Mouse (Mus musculus) midbrain, postnatal 0 days (tissue): Measurements from ENCODE around the gene Ralgapa2. TPM values are rescaled to one million over a fixed set of nuclear protein-coding genes. Genes with fewer than 3 reads are reported as not detected.
A peak's percentile ranks its signal among the peaks of the same experiment; 100 is the strongest.

Experiments
- ATAC-seq: fragments of 200-750 bp; cut with Nextera tagmentation; 2 replicates; pipeline ENCODE4 v1.8.0; 2017; ENCODE audit warnings: moderate number of reproducible peaks, mild to moderate bottlenecking, moderate TSS enrichment, moderate library complexity; ENCODE audit not compliant: low FRiP score
- DNase-seq: peaks from one replicate; pipeline ENCODE4 v3.0.0-alpha.2; 2015; ENCODE audit warnings: low spot score
- H3K27ac ChIP-seq: fragments of 300-500 bp; sonication (generic); 2 replicates; pipeline ENCODE4 v1.5.1; 2014; ENCODE audit warnings: low read depth, mild to moderate bottlenecking, low read length, mixed read lengths
- H3K27me3 ChIP-seq: fragments of 300-500 bp; sonication (generic); 2 replicates; pipeline ENCODE4 v1.6.1; 2014; ENCODE audit warnings: low read length, control low read depth, mixed read lengths; ENCODE audit not compliant: insufficient read depth
- H3K36me3 ChIP-seq: fragments of 300-500 bp; sonication (generic); 2 replicates; pipeline ENCODE4 v1.6.1; 2014; ENCODE audit warnings: low read length, control low read depth, mixed read lengths; ENCODE audit not compliant: insufficient read depth
- H3K4me1 ChIP-seq: fragments of 300-500 bp; sonication (generic); 2 replicates; pipeline ENCODE4 v1.6.1; 2014; ENCODE audit warnings: mild to moderate bottlenecking, control low read depth, antibody characterized with exemption, low read length, mixed read lengths; ENCODE audit not compliant: insufficient read depth
- H3K4me2 ChIP-seq: fragments of 300-500 bp; sonication (generic); 2 replicates; pipeline ENCODE4 v1.6.1; 2014; ENCODE audit warnings: low read depth, mild to moderate bottlenecking, low read length, mixed read lengths; ENCODE audit not compliant: poor library complexity, severe bottlenecking
- H3K4me3 ChIP-seq: fragments of 300-500 bp; sonication (generic); 2 replicates; pipeline ENCODE4 v1.5.1; 2014; ENCODE audit warnings: low read depth, mild to moderate bottlenecking, low read length, moderate library complexity
- H3K9ac ChIP-seq: fragments of 300-500 bp; sonication (generic); replicated peaks from 2 replicates; pipeline ENCODE4 v1.6.1; 2014; ENCODE audit warnings: mild to moderate bottlenecking, low read length, moderate library complexity, mixed read lengths; ENCODE audit not compliant: poor library complexity, severe bottlenecking
- H3K9me3 ChIP-seq: fragments of 300-500 bp; sonication (generic); 2 replicates; pipeline ENCODE4 v1.6.1; 2016; ENCODE audit warnings: low read length, control low read depth
- CTCF ChIP-seq: IDR thresholded peaks from 2 replicates; pipeline ENCODE4 v1.5.1; 2016; ENCODE audit warnings: antibody characterized with exemption, mild to moderate bottlenecking
- WGBS: fragments of 180-500 bp; shearing (Covaris S2); extraction: QIAGEN DNeasy Blood & Tissue Kit; methylation state at CpG from one replicate; pipeline ENCODE4 v1.1.7; 2014; 5-methylcytosine and 5-hydroxymethylcytosine counted together
- polyA plus RNA-seq: library from polyadenylated mRNA; unstranded; fragments of >200 nt; fragmentation: Nextera tagmentation; extraction: Ambion mirVana; gene quantifications from 2 replicates; pipeline ENCODE4 v1.2.1, GENCODE M21; 2015
- total RNA-seq: library from RNA; depleted of rRNA; stranded (reverse); fragments of >200 nt; gene quantifications from 2 replicates; pipeline ENCODE4 v1.2.3, GENCODE M21; 2014

Ralgapa2 gene
- total and polyA plus RNA-seq, 2 experiments from 2014 or later: 8.5 to 26.5 TPM

DNA sequence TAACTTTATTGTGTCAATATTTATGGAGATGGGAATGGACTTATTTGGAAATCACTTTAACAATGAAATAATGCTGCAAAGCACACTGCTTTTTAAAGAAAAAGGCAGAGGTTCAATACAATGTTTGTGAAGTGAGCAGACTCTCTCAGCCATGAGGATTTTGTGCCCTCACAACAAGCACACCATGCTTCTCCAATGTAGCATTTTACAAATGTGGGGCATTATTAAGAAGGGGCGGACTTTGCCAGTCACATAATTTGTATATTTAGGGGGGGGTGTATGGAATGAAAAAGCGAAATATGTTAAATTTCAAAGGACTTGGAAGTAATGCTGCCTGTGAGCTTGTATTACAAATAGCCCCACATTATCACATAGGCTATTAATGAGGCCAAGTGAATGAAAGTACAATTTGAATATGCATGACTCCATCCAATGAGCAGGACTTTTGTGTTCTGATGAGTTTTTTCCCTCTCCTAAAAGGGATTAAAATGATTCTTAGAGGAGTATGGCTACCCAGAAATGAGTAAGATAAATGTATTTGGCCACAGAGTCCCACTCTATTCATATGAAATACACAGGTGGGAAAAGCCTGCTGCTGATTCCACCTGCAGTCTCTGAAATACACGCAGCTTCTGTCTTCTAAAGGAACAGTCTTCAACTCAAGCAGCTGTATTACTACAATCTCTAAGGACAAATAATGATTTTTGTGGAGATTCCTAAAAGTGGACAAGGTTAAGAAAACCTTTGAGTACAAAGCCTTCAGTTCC lies 187.8 kb downstream of the Ralgapa2 start:
- WGBS: 59% methylated on average over 3 of the region's 3 CpGs
- DNase-seq (no peak), ATAC-seq (no peak)
- Histone ChIP-seq H3K27me3 (no peaks in the 10 kb centered on the region), H3K9ac (no peak overlapping the region), H3K4me1 (no peaks in the 10 kb centered on the region), H3K9me3 (no peaks in the 10 kb centered on the region), H3K4me2 (0 out of 2 replicates have a peak overlapping the region, but pooled peaks have one; percentile 15), H3K27ac (no peak overlapping the region), H3K4me3 (no peak overlapping the region), H3K36me3 (no peaks in the 10 kb centered on the region)
- no peak for TF ChIP-seq CTCF

DNA sequence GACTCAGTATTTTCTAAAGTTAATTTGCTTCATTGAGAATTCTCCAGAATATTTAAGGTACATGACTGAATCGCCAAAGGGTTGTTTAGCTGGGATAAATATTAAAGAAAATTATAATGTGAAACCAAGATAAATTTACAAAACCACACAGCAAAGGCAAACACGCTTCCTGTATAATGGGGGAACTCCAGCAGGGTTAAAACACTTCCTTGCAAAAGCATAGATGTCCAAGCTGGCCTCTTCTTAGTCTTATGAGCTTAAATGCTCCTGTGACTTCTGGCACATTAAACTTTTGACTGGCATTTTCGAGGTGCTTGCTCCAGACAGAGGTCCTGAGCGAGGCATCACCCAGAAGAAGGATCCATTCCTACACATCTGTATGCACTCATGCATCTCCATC lies 188.6 kb downstream of the Ralgapa2 start:
- no peak overlapping the region for H3K9ac ChIP-seq
- TF ChIP-seq CTCF: no peak
- ATAC-seq (no peak), DNase-seq (no peak)
- H3K4me2 ChIP-seq: no peak overlapping the region
- H3K4me1 ChIP-seq: no peaks in the 10 kb centered on the region
- H3K27ac ChIP-seq: no peak overlapping the region
- no peaks in the 10 kb centered on the region for H3K9me3 ChIP-seq
- H3K27me3 ChIP-seq: no peaks in the 10 kb centered on the region
- no peaks in the 10 kb centered on the region for H3K36me3 ChIP-seq
- 93% methylated on average over 4 of the region's 4 CpGs for WGBS
- no peak overlapping the region for H3K4me3 ChIP-seq

DNA sequence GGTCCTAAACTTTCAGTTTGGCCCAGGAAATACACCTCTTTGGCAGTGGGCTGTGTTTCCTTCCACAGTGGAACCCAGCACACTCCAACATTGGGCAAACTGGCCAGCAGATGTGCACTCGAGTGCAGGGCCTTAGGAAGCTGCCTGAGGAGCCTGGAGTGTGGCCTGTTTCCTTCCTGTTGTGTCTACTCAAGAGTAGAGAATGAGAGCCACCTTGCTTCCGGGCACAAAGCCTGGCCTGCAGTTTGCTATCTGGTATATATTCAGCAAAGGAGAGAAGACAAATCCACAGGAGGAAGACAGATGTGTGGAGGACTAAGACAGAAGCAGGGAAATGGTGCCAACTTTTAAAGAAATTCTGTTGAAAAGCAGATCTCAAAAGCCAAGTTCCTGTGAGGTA lies 189.4 kb downstream of the Ralgapa2 start:
- Histone ChIP-seq H3K4me2 (no peak overlapping the region), H3K9me3 (no peaks in the 10 kb centered on the region), H3K36me3 (no peaks in the 10 kb centered on the region), H3K27ac (no peak overlapping the region), H3K4me3 (no peak overlapping the region), H3K4me1 (no peaks in the 10 kb centered on the region), H3K9ac (no peak overlapping the region), H3K27me3 (no peaks in the 10 kb centered on the region)
- no peak for DNase-seq
- ATAC-seq: no peak
- 64% methylated on average over 2 of the region's 2 CpGs for WGBS
- TF ChIP-seq CTCF: no peak

DNA sequence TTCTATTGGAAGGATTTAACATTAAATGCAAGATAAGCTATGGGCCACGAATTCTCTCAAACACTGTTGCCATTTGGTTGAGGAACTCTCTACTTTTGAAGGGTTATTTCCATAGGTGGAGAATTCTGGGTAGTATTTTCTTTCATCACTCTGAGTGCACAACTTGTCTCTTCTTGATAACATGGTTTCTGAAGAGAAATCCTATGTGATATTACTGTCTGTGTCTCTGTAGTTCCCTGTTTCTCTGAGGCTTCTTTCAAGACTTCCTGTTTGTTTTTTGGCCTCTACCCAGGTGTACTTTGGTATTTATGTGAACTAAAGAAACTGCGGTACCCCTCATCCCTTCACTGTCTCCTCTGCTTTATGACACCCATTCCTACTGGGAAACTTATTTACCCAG lies 190.1 kb downstream of the Ralgapa2 start:
- Histone ChIP-seq H3K9me3 (no peaks in the 10 kb centered on the region), H3K9ac (no peak overlapping the region), H3K4me1 (no peaks in the 10 kb centered on the region), H3K27ac (no peak overlapping the region), H3K4me3 (no peak overlapping the region), H3K27me3 (no peaks in the 10 kb centered on the region), H3K4me2 (no peak overlapping the region), H3K36me3 (no peaks in the 10 kb centered on the region)
- ATAC-seq: no peak
- WGBS: 96% methylated on average over 2 of the region's 2 CpGs
- TF ChIP-seq CTCF: no peak
- DNase-seq: no peak

DNA sequence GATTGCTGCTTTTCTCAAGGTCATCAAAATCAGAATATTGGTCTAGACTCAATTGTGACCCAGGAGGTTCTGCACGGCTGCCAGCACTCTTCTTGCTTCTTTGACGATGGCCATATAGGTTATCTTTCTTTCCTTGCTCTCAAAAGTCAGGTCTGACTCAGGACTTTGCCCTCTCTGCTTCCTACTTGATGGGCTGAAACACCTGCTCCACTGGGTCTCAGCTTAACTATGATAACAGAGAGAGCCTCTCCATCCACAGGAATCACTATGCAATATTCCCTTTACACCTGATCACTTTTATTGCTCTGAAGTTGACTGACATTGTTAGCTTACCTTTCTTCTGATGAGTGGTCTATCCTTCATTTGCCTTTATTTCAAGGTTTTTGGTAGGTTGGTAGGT lies 191.5 kb downstream of the Ralgapa2 start:
- ATAC-seq (no peak), DNase-seq (no peak)
- H3K27me3 ChIP-seq: no peaks in the 10 kb centered on the region
- TF ChIP-seq CTCF: no peak
- no peaks in the 10 kb centered on the region for H3K36me3 ChIP-seq
- no peak overlapping the region for H3K9ac ChIP-seq
- no peaks in the 10 kb centered on the region for H3K4me1 ChIP-seq
- 98% methylated on average over 2 of the region's 2 CpGs for WGBS
- no peak overlapping the region for H3K27ac ChIP-seq
- no peak overlapping the region for H3K4me3 ChIP-seq
- no peak overlapping the region for H3K4me2 ChIP-seq
- no peaks in the 10 kb centered on the region for H3K9me3 ChIP-seq

DNA sequence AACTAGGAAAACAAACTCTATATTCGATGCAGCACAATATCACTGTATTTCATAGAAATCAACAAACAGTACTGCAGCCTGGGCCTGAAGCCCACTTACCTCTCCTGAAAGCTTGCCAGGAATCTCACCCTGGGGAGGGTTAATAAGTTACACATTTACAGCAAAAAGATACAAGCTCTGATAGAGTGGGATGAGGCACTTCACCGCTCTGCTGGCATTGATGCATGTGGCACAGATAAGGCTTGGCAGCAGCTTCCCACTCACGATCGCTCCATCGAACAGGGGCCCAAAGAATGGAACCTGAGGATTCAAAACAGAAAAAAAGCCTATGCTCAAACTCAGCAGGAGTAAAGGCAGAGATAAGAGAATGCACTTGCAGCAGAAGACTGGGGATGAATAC lies 197.4 kb downstream of the Ralgapa2 start:
- Histone ChIP-seq H3K4me1 (no peaks in the 10 kb centered on the region), H3K27me3 (no peaks in the 10 kb centered on the region), H3K36me3 (no peaks in the 10 kb centered on the region), H3K9ac (no peak overlapping the region), H3K4me3 (no peak overlapping the region), H3K9me3 (no peaks in the 10 kb centered on the region), H3K27ac (no peak overlapping the region), H3K4me2 (no peak overlapping the region)
- WGBS: 77% methylated on average over 5 of the region's 5 CpGs
- DNase-seq (no peak), ATAC-seq (no peak)
- no peak for TF ChIP-seq CTCF
